Mouse (Mus musculus) hindbrain, embryonic 10.5 days (tissue): Measurements from ENCODE around the gene Dscam. TPM values are rescaled to one million over a fixed set of nuclear protein-coding genes. Genes with fewer than 3 reads are reported as not detected.

Experiments used
- DNase-seq: peaks from one replicate; pipeline ENCODE4 v3.0.0-alpha.2; 2017; ENCODE audit warnings: low spot score
- H3K27ac ChIP-seq: fragments of 300-500 bp; sonication (generic); 2 replicates; pipeline ENCODE4 v1.5.1; 2016; ENCODE audit warnings: mild to moderate bottlenecking, moderate library complexity
- H3K27me3 ChIP-seq: fragments of 300-500 bp; sonication (generic); 2 replicates; pipeline ENCODE4 v1.6.1; 2016; ENCODE audit warnings: mild to moderate bottlenecking; ENCODE audit not compliant: poor library complexity, insufficient read depth, severe bottlenecking
- H3K36me3 ChIP-seq: fragments of 300-500 bp; sonication (generic); 2 replicates; pipeline ENCODE4 v1.6.1; 2016; ENCODE audit warnings: mild to moderate bottlenecking, moderate library complexity
- H3K4me1 ChIP-seq: fragments of 300-500 bp; sonication (generic); replicated peaks from 2 replicates; pipeline ENCODE4 v1.6.1; 2016; ENCODE audit warnings: mild to moderate bottlenecking
- H3K4me3 ChIP-seq: fragments of 300-500 bp; sonication (generic); 2 replicates; pipeline ENCODE4 v1.5.1; 2016; ENCODE audit warnings: mild to moderate bottlenecking, moderate library complexity
- H3K9me3 ChIP-seq: fragments of 300-500 bp; sonication (generic); 2 replicates; pipeline ENCODE4 v1.6.1; 2016; ENCODE audit warnings: mild to moderate bottlenecking, moderate library complexity
- WGBS: fragments of 180-500 bp; shearing (Covaris S2); methylation state at CpG from one replicate; pipeline ENCODE4 v1.1.7; 2016; 5-methylcytosine and 5-hydroxymethylcytosine counted together
- polyA plus RNA-seq: library from polyadenylated mRNA; unstranded; fragments of >200 nt; fragmentation: Nextera tagmentation; extraction: Ambion mirVana; gene quantifications from 2 replicates; pipeline ENCODE4 v1.2.1, GENCODE M21; 2016

Dscam gene
- polyA plus RNA-seq, 1 experiment from 2014 or later = 1.2 TPM

- H3K27me3 ChIP-seq = no peaks in the 10 kb centered on the region
- WGBS = 82% methylated on average over 3 of the region's 3 CpGs
- no peak for DNase-seq
- H3K4me1 ChIP-seq = no peaks in the 10 kb centered on the region
- H3K4me3 ChIP-seq = no peak overlapping the region
- no peak overlapping the region for H3K27ac ChIP-seq
- no peaks in the 10 kb centered on the region for H3K36me3 ChIP-seq
- H3K9me3 ChIP-seq = no peaks in the 10 kb centered on the region
These were observed 613.9 kb downstream of the Dscam start for GRCm38 (mm10) chr16:96556621-96557020.

DNA sequence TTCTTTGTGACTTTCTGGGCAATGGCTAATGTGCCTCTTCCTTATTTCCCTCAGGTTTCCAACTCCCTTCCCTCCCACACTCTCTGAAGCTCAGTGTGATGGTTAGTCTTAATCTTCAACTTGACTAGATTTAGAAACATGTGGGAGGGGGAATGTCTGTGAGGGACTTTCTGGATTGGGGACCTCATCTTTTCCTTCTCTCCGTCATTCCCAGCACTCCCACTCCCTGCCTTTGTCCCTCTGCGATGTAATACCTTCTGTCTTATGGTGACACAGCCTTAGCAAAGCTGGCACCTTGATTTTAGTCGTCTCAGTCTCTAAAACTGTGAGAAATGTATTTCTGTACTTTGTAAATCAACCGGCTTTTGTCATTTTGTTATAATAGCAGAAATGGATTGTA, 615.1 kb downstream of the Dscam start:
- Histone ChIP-seq H3K27ac (no peak overlapping the region), H3K4me3 (no peak overlapping the region), H3K4me1 (no peaks in the 10 kb centered on the region), H3K27me3 (no peaks in the 10 kb centered on the region), H3K36me3 (no peaks in the 10 kb centered on the region), H3K9me3 (no peaks in the 10 kb centered on the region)
- WGBS = 82% methylated on average over 4 of the region's 4 CpGs
- no peak for DNase-seq

DNA sequence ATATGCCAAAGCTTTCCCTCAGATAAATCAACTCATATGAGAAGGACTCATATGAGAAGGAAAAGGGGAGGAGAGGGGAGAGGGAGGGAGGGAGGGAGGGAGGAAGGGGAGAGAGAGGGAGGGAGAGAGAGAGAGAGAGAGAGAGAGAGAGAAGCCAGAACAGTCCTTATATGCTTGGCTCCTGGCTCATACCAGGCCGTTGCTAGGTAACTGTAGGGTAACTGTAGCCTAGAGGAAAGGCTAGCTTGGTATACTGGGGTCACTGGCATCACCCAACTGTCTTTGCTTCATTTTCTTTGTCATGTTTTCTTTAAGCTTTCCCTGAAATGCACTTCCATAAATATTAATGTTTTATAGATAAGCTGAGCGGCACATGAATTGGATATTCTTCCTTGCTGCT, 617.9 kb downstream of the Dscam start:
- no peak for DNase-seq
- WGBS = 82% methylated on average over 2 of the region's 2 CpGs

DNA sequence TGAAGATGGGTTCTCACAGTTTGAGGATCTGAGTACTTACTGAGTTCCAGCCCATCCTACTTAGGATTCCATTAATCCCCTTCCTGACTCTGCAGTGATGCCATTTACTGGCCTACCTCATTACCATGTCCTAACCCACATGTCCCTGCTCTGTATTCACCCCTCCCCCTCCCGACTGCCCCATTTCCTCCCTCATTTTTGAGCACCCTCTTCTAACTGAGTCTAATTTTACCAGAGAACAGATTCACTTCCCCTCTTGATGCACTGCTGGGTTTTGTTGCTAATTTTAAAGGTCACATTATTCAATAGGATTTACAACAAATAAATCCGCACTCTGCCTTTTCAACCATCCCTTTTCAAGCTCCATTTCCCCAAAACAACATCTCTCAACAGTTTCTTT, 629.5 kb downstream of the Dscam start:
- Histone ChIP-seq H3K9me3 (no peaks in the 10 kb centered on the region), H3K36me3 (no peaks in the 10 kb centered on the region), H3K4me3 (no peak overlapping the region), H3K4me1 (no peaks in the 10 kb centered on the region), H3K27me3 (no peaks in the 10 kb centered on the region), H3K27ac (no peak overlapping the region)
- 68% methylated on average over 2 of the region's 2 CpGs for WGBS
- DNase-seq = no peak

More for the DNA sequence above, 617.9 kb downstream of the Dscam start:
- Histone ChIP-seq H3K4me1 (no peaks in the 10 kb centered on the region), H3K27me3 (no peaks in the 10 kb centered on the region), H3K36me3 (no peaks in the 10 kb centered on the region), H3K4me3 (no peak overlapping the region), H3K27ac (no peak overlapping the region), H3K9me3 (no peaks in the 10 kb centered on the region)

Other genes starting within 250 kb of the Dscam start
- 1.0 and 1.8 TPM in 2 replicates for gene Bace2, start 186.0 kb upstream of the Dscam start, polyA plus RNA-seq